Mouse (Mus musculus): ENCODE results near the gene Prcd. TPM values are rescaled to one million over a fixed set of nuclear protein-coding genes. Genes with fewer than 3 reads are reported as not detected.
A peak's percentile ranks its signal among the peaks of the same experiment; 100 is the strongest.

Gene Prcd
- polyA plus RNA-seq, 1 experiment from 2014 or later: 3.2 TPM

GRCm38 (mm10) chr11:116616438-116617118, 36.8 kb upstream of the Prcd start:
- 75% methylated on average over 10 of the region's 10 CpGs for WGBS
- Histone ChIP-seq H3K4me1 (replicated peaks; ENCODE audit: control insufficient read depth, insufficient read depth, low read length) (peaks cover 19% of the 10 kb centered on the region), H3K9ac (replicated peaks; ENCODE audit: low read depth, low read length) (no peak overlapping the region), H3K9me3 (ENCODE audit: control insufficient read depth, low read length) (no peaks in the 10 kb centered on the region), H3K27ac (ENCODE audit: low read length) (no peak overlapping the region), H3K27me3 (replicated peaks; ENCODE audit: control insufficient read depth, insufficient read depth, low read length) (no peaks in the 10 kb centered on the region), H3K36me3 (ENCODE audit: control insufficient read depth, insufficient read depth) (no peaks in the 10 kb centered on the region), H3K4me2 (ENCODE audit: low read length) (no peak overlapping the region), H3K4me3 (replicated peaks; ENCODE audit: low read length) (no peak overlapping the region)
- no peak for ATAC-seq

GRCm38 (mm10) chr11:116617641-116618040, 35.7 kb upstream of the Prcd start:
- Histone ChIP-seq H3K27ac (ENCODE audit: low read length) (no peak overlapping the region), H3K4me1 (replicated peaks; ENCODE audit: control insufficient read depth, insufficient read depth, low read length) (peaks cover 23% of the 10 kb centered on the region), H3K9me3 (ENCODE audit: control insufficient read depth, low read length) (no peaks in the 10 kb centered on the region), H3K27me3 (replicated peaks; ENCODE audit: control insufficient read depth, insufficient read depth, low read length) (peaks cover 1% of the 10 kb centered on the region; the same call in 1 of the 2 replicates), H3K4me2 (ENCODE audit: low read length) (no peak overlapping the region), H3K9ac (replicated peaks; ENCODE audit: low read depth, low read length) (no peak overlapping the region), H3K4me3 (replicated peaks; ENCODE audit: low read length) (no peak overlapping the region), H3K36me3 (ENCODE audit: control insufficient read depth, insufficient read depth) (no peaks in the 10 kb centered on the region)
- WGBS: 54% methylated on average over 7 of the region's 7 CpGs
- peak; percentile 15; the same call in 1 of the 2 replicates for ATAC-seq

- no peak overlapping the region for H3K27ac ChIP-seq (ENCODE audit: low read length)
- H3K4me1 ChIP-seq (replicated peaks; ENCODE audit: control insufficient read depth, insufficient read depth, low read length): peaks cover 25% of the 10 kb centered on the region
- H3K9me3 ChIP-seq (ENCODE audit: control insufficient read depth, low read length): no peaks in the 10 kb centered on the region
- H3K4me2 ChIP-seq (ENCODE audit: low read length): no peak overlapping the region
- peaks cover 8% of the 10 kb centered on the region for H3K27me3 ChIP-seq (replicated peaks; ENCODE audit: control insufficient read depth, insufficient read depth, low read length)
- WGBS: 91% methylated on average over 7 of the region's 7 CpGs
- H3K4me3 ChIP-seq (replicated peaks; ENCODE audit: low read length): no peak overlapping the region
- H3K9ac ChIP-seq (replicated peaks; ENCODE audit: low read depth, low read length): no peak overlapping the region
- no peaks in the 10 kb centered on the region for H3K36me3 ChIP-seq (ENCODE audit: control insufficient read depth, insufficient read depth)
- no peak for ATAC-seq
Observed at GRCm38 (mm10) chr11:116618666-116619065, 34.7 kb upstream of the Prcd start.

GRCm38 (mm10) chr11:116619156-116619555, 34.2 kb upstream of the Prcd start:
- ATAC-seq: no peak

GRCm38 (mm10) chr11:116619561-116619960, 33.8 kb upstream of the Prcd start:
- Histone ChIP-seq H3K9ac (replicated peaks; ENCODE audit: low read depth, low read length) (no peak overlapping the region), H3K4me3 (replicated peaks; ENCODE audit: low read length) (no peak overlapping the region), H3K27ac (ENCODE audit: low read length) (no peak overlapping the region), H3K4me1 (replicated peaks; ENCODE audit: control insufficient read depth, insufficient read depth, low read length) (peaks cover 31% of the 10 kb centered on the region), H3K27me3 (replicated peaks; ENCODE audit: control insufficient read depth, insufficient read depth, low read length) (peaks cover 17% of the 10 kb centered on the region), H3K4me2 (ENCODE audit: low read length) (no peak overlapping the region), H3K9me3 (ENCODE audit: control insufficient read depth, low read length) (no peaks in the 10 kb centered on the region), H3K36me3 (ENCODE audit: control insufficient read depth, insufficient read depth) (no peaks in the 10 kb centered on the region)
- WGBS: 71% methylated on average over 8 of the region's 8 CpGs
- no peak for ATAC-seq

More at GRCm38 (mm10) chr11:116619156-116619555, 34.2 kb upstream of the Prcd start:
- no peak overlapping the region for H3K4me2 ChIP-seq (ENCODE audit: low read length)
- 89% methylated on average over 7 of the region's 7 CpGs for WGBS
- H3K36me3 ChIP-seq (ENCODE audit: control insufficient read depth, insufficient read depth): no peaks in the 10 kb centered on the region
- H3K4me3 ChIP-seq (replicated peaks; ENCODE audit: low read length): no peak overlapping the region
- no peaks in the 10 kb centered on the region for H3K9me3 ChIP-seq (ENCODE audit: control insufficient read depth, low read length)
- no peak overlapping the region for H3K9ac ChIP-seq (replicated peaks; ENCODE audit: low read depth, low read length)
- H3K27ac ChIP-seq (ENCODE audit: low read length): no peak overlapping the region
- H3K27me3 ChIP-seq (replicated peaks; ENCODE audit: control insufficient read depth, insufficient read depth, low read length): peaks cover 13% of the 10 kb centered on the region
- peaks cover 30% of the 10 kb centered on the region for H3K4me1 ChIP-seq (replicated peaks; ENCODE audit: control insufficient read depth, insufficient read depth, low read length)

- no peak overlapping the region for H3K4me3 ChIP-seq (replicated peaks; ENCODE audit: low read length)
- peaks cover 20% of the 10 kb centered on the region for H3K27me3 ChIP-seq (replicated peaks; ENCODE audit: control insufficient read depth, insufficient read depth, low read length)
- WGBS: 44% methylated on average over 9 of the region's 9 CpGs
- peaks cover 31% of the 10 kb centered on the region for H3K4me1 ChIP-seq (replicated peaks; ENCODE audit: control insufficient read depth, insufficient read depth, low read length)
- H3K4me2 ChIP-seq (ENCODE audit: low read length): no peak overlapping the region
- no peak overlapping the region for H3K9ac ChIP-seq (replicated peaks; ENCODE audit: low read depth, low read length)
- no peak overlapping the region for H3K27ac ChIP-seq (ENCODE audit: low read length)
- no peaks in the 10 kb centered on the region for H3K36me3 ChIP-seq (ENCODE audit: control insufficient read depth, insufficient read depth)
- H3K9me3 ChIP-seq (ENCODE audit: control insufficient read depth, low read length): no peaks in the 10 kb centered on the region
- no peak for ATAC-seq
Observed at GRCm38 (mm10) chr11:116620073-116620472, 33.3 kb upstream of the Prcd start.

- 80% methylated on average over 10 of the region's 10 CpGs for WGBS
- Histone ChIP-seq H3K36me3 (ENCODE audit: control insufficient read depth, insufficient read depth) (no peaks in the 10 kb centered on the region), H3K9me3 (ENCODE audit: control insufficient read depth, low read length) (no peaks in the 10 kb centered on the region), H3K27ac (ENCODE audit: low read length) (no peak overlapping the region), H3K4me2 (ENCODE audit: low read length) (no peak overlapping the region), H3K4me1 (replicated peaks; ENCODE audit: control insufficient read depth, insufficient read depth, low read length) (peaks cover 31% of the 10 kb centered on the region), H3K4me3 (replicated peaks; ENCODE audit: low read length) (no peak overlapping the region), H3K9ac (replicated peaks; ENCODE audit: low read depth, low read length) (no peak overlapping the region), H3K27me3 (replicated peaks; ENCODE audit: control insufficient read depth, insufficient read depth, low read length) (peaks cover 23% of the 10 kb centered on the region)
- no peak for ATAC-seq
Observed at GRCm38 (mm10) chr11:116620559-116621253, 32.6 kb upstream of the Prcd start.

- Histone ChIP-seq H3K4me1 (replicated peaks; ENCODE audit: control insufficient read depth, insufficient read depth, low read length) (peaks cover 26% of the 10 kb centered on the region), H3K27me3 (replicated peaks; ENCODE audit: control insufficient read depth, insufficient read depth, low read length) (peaks cover 23% of the 10 kb centered on the region), H3K4me2 (ENCODE audit: low read length) (no peak overlapping the region), H3K36me3 (ENCODE audit: control insufficient read depth, insufficient read depth) (no peaks in the 10 kb centered on the region), H3K4me3 (replicated peaks; ENCODE audit: low read length) (no peak overlapping the region), H3K27ac (ENCODE audit: low read length) (no peak overlapping the region), H3K9ac (replicated peaks; ENCODE audit: low read depth, low read length) (no peak overlapping the region), H3K9me3 (ENCODE audit: control insufficient read depth, low read length) (no peaks in the 10 kb centered on the region)
- 40% methylated on average over 6 of the region's 6 CpGs for WGBS
- ATAC-seq: peak; percentile 30; the same call in 1 of the 2 replicates
Observed at GRCm38 (mm10) chr11:116621258-116621704, 32.1 kb upstream of the Prcd start.

GRCm38 (mm10) chr11:116623281-116624124, 29.8 kb upstream of the Prcd start:
- Histone ChIP-seq H3K4me2 (ENCODE audit: low read length) (peak overlapping the region; percentile 65), H3K4me1 (replicated peaks; ENCODE audit: control insufficient read depth, insufficient read depth, low read length) (peaks cover 26% of the 10 kb centered on the region), H3K9ac (replicated peaks; ENCODE audit: low read depth, low read length) (peak overlapping the region; percentile 49), H3K36me3 (ENCODE audit: control insufficient read depth, insufficient read depth) (no peaks in the 10 kb centered on the region), H3K27ac (ENCODE audit: low read length) (no peak overlapping the region), H3K9me3 (ENCODE audit: control insufficient read depth, low read length) (no peaks in the 10 kb centered on the region), H3K27me3 (replicated peaks; ENCODE audit: control insufficient read depth, insufficient read depth, low read length) (peaks cover 23% of the 10 kb centered on the region), H3K4me3 (replicated peaks; ENCODE audit: low read length) (peak overlapping the region; percentile 47)
- no peak for ATAC-seq
- WGBS: 7% methylated on average over 40 of the region's 40 CpGs
